Mouse (Mus musculus): ENCODE data around the gene Astn2. TPM values are rescaled to one million over a fixed set of nuclear protein-coding genes. Genes with fewer than 3 reads are reported as not detected.
A peak's percentile ranks its signal among the peaks of the same experiment; 100 is the strongest.

The Astn2 gene
- total RNA-seq, 2 experiments from 2014 or later, result 21.8 to 22.3 TPM

- no peak for DNase-seq
Measured at GRCm38 (mm10) chr4:66310315-66311020, 93.9 kb downstream of the Astn2 start.

DNA sequence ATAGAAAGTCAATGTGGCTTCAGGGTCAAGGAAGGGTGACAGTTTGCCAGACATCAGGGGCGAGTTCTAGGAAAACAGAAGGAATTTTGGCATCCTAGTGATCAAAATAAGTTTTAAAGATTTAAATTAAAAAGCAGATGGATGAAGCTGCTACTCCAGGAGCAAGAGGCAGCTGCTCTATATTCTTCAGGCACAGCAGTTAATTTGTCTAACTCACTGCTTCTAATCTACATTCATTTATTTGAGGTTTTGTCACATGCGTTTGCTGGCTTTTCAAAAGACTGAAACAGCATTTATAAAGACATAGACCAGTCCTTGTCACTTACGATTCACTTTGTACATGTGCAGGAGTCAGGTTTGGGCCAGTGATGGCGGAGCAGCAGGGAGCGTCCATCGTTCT is 98.0 kb downstream of the Astn2 start:
- no peak for DNase-seq

GRCm38 (mm10) chr4:66302686-66303310 is 101.6 kb downstream of the Astn2 start:
- DNase-seq, result no peak

GRCm38 (mm10) chr4:66285034-66285433 is 119.4 kb downstream of the Astn2 start:
- DNase-seq, result no peak

- DNase-seq, result no peak
Measured at GRCm38 (mm10) chr4:66276096-66276495, 128.3 kb downstream of the Astn2 start.

- DNase-seq, result no peak
Measured at GRCm38 (mm10) chr4:66271550-66272117, 132.8 kb downstream of the Astn2 start.

GRCm38 (mm10) chr4:66264031-66264430 is 140.4 kb downstream of the Astn2 start:
- no peak for DNase-seq

GRCm38 (mm10) chr4:66261276-66261675 is 143.1 kb downstream of the Astn2 start:
- DNase-seq, result peak in 1 of 2 experiments; percentile 9

DNA sequence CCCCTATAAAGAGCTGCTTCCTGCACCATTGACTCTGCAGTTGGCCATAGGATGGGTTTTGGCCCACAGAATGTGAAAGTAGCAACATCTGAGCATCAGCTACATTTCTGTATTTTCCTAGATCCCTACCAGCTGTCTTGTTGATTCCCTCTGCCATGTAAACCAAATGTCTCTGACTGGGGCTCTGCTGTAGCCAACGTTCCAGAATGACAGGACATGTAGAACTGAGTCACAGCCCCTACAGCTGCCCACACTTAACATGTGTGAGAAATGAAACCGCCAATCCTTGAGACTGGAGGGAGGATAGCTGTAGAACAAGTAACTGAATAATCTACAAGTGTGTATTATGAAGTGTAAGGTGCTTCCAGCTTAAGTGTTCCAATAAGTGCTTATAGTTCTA is 145.5 kb downstream of the Astn2 start:
- peak in 1 of 2 experiments; percentile 20 for DNase-seq

- no peak for DNase-seq
Measured at GRCm38 (mm10) chr4:66254695-66255492, 149.5 kb downstream of the Astn2 start.

DNA sequence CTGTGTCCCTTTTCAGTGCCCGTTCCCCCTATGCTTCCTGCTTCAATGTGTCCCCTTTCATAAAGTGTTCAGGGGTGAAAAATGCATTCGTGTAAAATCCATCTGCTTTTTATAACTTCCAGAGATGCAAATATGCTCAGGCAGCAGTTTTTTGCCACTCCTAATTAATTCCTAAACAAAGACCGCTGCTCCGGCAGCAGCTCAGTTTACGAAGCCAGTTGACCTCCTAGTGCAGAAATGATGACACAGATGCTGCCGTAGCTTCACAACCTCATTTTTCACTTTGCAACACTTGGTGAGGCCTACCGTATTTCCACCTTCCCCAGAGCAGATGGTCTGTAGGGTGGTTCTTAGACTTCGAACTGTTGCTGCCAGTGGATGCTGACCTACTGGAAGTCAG is 155.9 kb downstream of the Astn2 start:
- DNase-seq, result no peak

DNA sequence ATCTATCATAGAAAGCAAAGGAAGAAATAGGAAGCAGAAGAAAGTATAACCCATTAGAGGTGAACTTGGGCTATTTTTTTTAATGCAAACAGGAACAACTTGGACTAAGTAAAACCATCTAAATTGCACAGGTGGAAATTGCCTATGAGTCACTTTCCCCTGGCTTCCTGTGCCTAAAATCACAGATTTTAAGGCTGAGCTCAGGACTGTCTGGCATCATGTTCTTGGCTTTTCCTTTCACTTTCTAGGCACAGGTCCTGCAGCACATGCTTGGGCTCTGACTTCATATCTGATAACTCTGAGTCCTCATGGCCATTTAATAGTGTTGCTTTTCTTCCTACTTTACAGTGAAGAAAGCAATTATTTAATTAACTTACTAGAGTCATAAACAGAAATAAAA is 161.7 kb downstream of the Astn2 start:
- DNase-seq, result no peak

- DNase-seq, result no peak
Measured at GRCm38 (mm10) chr4:66232799-66233198, 171.6 kb downstream of the Astn2 start.

GRCm38 (mm10) chr4:66232350-66232749 is 172.1 kb downstream of the Astn2 start:
- DNase-seq, result no peak

GRCm38 (mm10) chr4:66230735-66231134 is 173.7 kb downstream of the Astn2 start:
- DNase-seq, result no peak

- DNase-seq, result peak; percentile 15 to 20
Measured at GRCm38 (mm10) chr4:66222602-66223317, 181.7 kb downstream of the Astn2 start.

DNA sequence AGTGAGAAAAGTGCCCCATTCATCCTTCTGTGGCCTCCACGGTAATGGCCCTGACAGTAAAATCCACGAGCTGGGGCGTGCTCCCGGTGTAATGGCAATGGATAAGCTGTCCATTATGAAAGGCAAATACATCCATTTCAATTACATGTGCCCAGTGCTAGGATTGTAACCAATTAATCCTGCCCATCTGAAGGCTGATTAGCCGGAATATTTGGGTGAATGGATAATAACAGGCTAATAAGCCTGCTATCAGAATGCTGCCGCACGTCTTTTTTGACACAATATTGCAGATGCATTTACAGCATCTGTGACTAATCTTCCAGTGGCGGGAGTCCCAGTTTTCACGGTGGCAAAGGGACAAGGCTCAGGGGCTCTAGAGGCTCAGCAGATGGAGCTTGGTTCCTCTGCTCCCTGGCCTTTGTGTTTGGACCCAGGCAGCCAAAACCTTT is 189.2 kb downstream of the Astn2 start:
- peak in 1 of 2 experiments; percentile 8 for DNase-seq

DNA sequence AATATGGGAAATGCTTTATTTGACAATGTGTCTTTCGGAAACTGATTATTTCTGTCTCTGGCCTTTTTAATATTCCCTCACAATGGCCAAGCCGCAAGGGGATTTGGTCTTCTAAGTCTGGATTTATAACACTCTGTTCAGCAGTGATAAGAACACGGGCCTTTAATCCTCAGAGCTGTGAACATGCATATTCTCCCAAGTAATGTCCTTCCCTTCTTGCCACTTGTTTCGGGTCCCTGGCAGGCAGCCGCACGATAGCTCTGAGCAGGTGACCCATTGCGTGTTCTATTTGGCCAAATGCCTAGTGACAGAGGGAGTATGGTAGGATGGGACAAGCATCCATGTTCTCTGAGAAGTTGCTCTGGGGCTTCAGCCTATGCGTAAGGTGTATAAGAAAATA is 214.8 kb downstream of the Astn2 start:
- DNase-seq, result no peak

DNA sequence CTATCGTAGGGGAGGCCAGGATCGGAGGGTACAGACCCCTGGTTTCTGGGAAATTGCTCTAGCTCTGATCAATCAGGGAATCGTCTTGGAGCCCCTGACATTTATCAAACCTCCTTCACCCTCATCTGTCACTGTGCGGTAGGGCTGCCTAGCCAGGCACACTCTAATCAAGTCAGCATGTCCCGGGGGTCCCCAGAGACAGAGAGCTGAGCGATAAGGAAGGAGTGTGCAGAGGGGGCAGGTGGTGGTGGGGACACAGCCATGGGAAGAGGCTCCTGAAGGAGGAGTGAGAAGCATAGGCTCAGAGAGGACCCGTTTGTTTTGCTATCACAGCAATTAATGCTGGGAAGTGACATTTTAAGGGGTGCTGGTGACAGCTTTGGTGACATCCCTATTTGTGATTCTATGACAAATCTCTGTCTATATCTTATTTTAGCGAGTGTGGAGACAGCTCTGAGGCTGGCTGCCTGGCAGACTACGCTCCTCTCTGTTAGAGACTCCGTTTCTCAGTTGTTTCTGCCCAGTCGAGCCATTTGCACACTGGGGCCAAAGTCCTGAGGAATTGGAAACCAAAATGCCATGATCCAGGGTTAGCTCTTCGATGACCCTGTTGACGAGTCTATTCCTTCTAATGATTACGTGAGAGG is 228.4 kb downstream of the Astn2 start:
- no peak for DNase-seq

GRCm38 (mm10) chr4:66171583-66171982 is 232.8 kb downstream of the Astn2 start:
- DNase-seq, result no peak

DNA sequence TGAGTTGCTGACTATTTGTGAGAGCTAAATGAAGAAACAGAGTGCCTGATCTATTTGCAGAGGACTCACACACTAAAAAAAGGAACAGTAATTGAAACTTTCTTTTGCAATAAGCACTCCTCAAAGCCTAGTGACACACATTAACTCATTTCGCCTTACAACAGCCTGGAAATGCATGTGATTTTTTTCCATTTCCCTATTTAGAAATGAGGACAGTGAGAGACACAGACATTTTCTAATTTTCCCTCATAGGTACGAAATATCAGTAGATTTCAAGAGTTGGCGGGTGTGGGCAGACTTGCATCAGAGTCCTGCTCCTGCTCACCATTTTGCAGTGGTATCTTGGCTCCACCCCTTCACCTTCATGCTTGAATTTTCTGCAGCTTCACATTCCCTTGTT is 233.6 kb downstream of the Astn2 start:
- DNase-seq, result no peak

- DNase-seq, result no peak
Measured at GRCm38 (mm10) chr4:66169485-66169884, 234.9 kb downstream of the Astn2 start.
